Mouse (Mus musculus): Measurements from ENCODE around the gene 1110008P14Rik.

GRCm38 (mm10) chr2:32407144-32407824 is 25.5 kb upstream of the 1110008P14Rik start:
- TF ChIP-seq CTCF (IDR thresholded peaks at IDR 0.05; ENCODE audit: borderline replicate concordance, insufficient read depth, low read depth, low read length) (no peak), POLR2A (IDR thresholded peaks at IDR 0.05; ENCODE audit: borderline replicate concordance, insufficient read depth, low read length) (no peak)

All from cerebellum, adult 2 months (tissue).